Mouse (Mus musculus): Measurements from ENCODE around the gene Tmem63c. TPM values are rescaled to one million over a fixed set of nuclear protein-coding genes. Genes with fewer than 3 reads are reported as not detected.

Gene Tmem63c
- polyA plus RNA-seq, 1 experiment from 2014 or later = 1.5 TPM

GRCm38 (mm10) chr12:87003606-87004005, 17.5 kb upstream of the Tmem63c start:
- Histone ChIP-seq H3K9me3 (no peaks in the 10 kb centered on the region), H3K27ac (no peak overlapping the region), H3K4me2 (no peak overlapping the region), H3K4me3 (replicated peaks) (no peak overlapping the region), H3K9ac (no peak overlapping the region), H3K4me1 (peaks cover 8% of the 10 kb centered on the region), H3K36me3 (replicated peaks) (no peaks in the 10 kb centered on the region), H3K27me3 (no peaks in the 10 kb centered on the region)
- WGBS = 68% methylated on average over 3 of the region's 3 CpGs
- ATAC-seq (ENCODE audit: low FRiP score) = no peak

- no peaks in the 10 kb centered on the region for H3K36me3 ChIP-seq (replicated peaks)
- no peak overlapping the region for H3K4me3 ChIP-seq (replicated peaks)
- no peak overlapping the region for H3K4me2 ChIP-seq
- H3K4me1 ChIP-seq = peaks cover 8% of the 10 kb centered on the region
- H3K27ac ChIP-seq = no peak overlapping the region
- WGBS = 81% methylated on average over 4 of the region's 4 CpGs
- no peak for ATAC-seq (ENCODE audit: low FRiP score)
- no peaks in the 10 kb centered on the region for H3K9me3 ChIP-seq
- no peaks in the 10 kb centered on the region for H3K27me3 ChIP-seq
- H3K9ac ChIP-seq = no peak overlapping the region
Measured at GRCm38 (mm10) chr12:87004596-87004995, 16.5 kb upstream of the Tmem63c start.

GRCm38 (mm10) chr12:87017041-87017440, 4.1 kb upstream of the Tmem63c start:
- ATAC-seq (ENCODE audit: low FRiP score) = no peak
- H3K27ac ChIP-seq = no peak overlapping the region
- 45% methylated on average over 3 of the region's 3 CpGs for WGBS
- peaks cover 4% of the 10 kb centered on the region; the same call in 1 of the 2 replicates for H3K27me3 ChIP-seq
- H3K9me3 ChIP-seq = no peaks in the 10 kb centered on the region
- H3K4me1 ChIP-seq = no peaks in the 10 kb centered on the region
- H3K36me3 ChIP-seq (replicated peaks) = no peaks in the 10 kb centered on the region
- no peak overlapping the region for H3K4me3 ChIP-seq (replicated peaks)
- no peak overlapping the region for H3K4me2 ChIP-seq
- H3K9ac ChIP-seq = no peak overlapping the region

DNA sequence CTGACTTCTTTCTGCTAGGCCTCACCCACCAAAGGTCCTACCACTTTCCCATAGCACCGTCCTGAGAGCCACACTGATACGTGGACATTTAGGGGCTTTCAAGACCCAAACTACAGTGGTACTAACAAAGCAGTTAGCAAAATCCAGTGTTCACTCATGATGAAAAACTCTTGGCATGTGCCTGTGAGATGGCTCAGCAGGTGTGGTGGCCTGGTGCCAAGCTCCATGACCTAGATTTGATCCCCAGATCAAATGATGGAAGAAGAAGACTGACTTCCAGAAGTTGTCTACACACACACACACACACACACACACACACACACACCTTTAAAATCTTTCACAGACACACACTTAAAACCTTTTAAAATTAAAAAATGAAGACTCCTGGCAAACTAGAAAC, 2.4 kb upstream of the Tmem63c start:
- Histone ChIP-seq H3K36me3 (replicated peaks) (no peaks in the 10 kb centered on the region), H3K4me1 (no peaks in the 10 kb centered on the region), H3K4me3 (replicated peaks) (no peak overlapping the region), H3K4me2 (no peak overlapping the region), H3K27ac (no peak overlapping the region), H3K27me3 (peaks cover 7% of the 10 kb centered on the region), H3K9me3 (no peaks in the 10 kb centered on the region), H3K9ac (no peak overlapping the region)
- 90% methylated on average over 2 of the region's 2 CpGs for WGBS
- no peak for ATAC-seq (ENCODE audit: low FRiP score)

GRCm38 (mm10) chr12:87022006-87022405, 866 bp downstream of the Tmem63c start:
- Histone ChIP-seq H3K27ac (no peak overlapping the region), H3K9ac (no peak overlapping the region), H3K4me1 (peaks cover 8% of the 10 kb centered on the region), H3K4me2 (no peak overlapping the region), H3K9me3 (no peaks in the 10 kb centered on the region), H3K27me3 (peaks cover 28% of the 10 kb centered on the region), H3K4me3 (replicated peaks) (no peak overlapping the region), H3K36me3 (replicated peaks) (no peaks in the 10 kb centered on the region)
- no peak for ATAC-seq (ENCODE audit: low FRiP score)
- WGBS = 80% methylated on average over 2 of the region's 2 CpGs

DNA sequence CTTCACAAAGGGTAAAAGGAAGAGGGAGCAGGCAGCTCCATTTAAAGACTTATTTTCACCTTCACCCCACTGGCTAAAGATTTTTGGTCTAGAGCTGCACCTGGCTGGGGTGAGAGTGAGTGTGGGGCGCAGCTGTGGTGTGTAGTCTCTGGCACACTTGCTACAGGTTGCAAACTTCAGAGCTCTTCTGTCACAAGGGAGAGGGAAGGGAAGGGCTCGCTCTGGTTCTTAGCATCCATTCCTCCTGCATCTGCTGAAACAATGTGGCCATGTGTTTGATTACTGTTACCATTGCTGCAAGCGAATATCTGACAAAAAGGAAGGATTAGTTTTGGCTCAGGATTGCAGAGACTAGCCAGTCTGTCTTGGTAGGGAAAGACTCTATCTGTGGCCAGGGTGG, 2.3 kb downstream of the Tmem63c start:
- 80% methylated on average over 3 of the region's 3 CpGs for WGBS
- Histone ChIP-seq H3K9me3 (no peaks in the 10 kb centered on the region), H3K4me2 (no peak overlapping the region), H3K36me3 (replicated peaks) (no peaks in the 10 kb centered on the region), H3K27me3 (peaks cover 42% of the 10 kb centered on the region), H3K4me3 (replicated peaks) (no peak overlapping the region), H3K4me1 (peaks cover 8% of the 10 kb centered on the region), H3K27ac (no peak overlapping the region), H3K9ac (no peak overlapping the region)
- ATAC-seq (ENCODE audit: low FRiP score) = no peak

GRCm38 (mm10) chr12:87026109-87026870, 5.2 kb downstream of the Tmem63c start:
- peak overlapping the region; percentile 38 for H3K4me3 ChIP-seq (replicated peaks)
- H3K27ac ChIP-seq = no peak overlapping the region
- H3K9ac ChIP-seq = peak overlapping the region; percentile 46
- peak; percentile 58 for ATAC-seq (ENCODE audit: low FRiP score)
- peaks cover 43% of the 10 kb centered on the region for H3K27me3 ChIP-seq
- WGBS = 4% methylated on average over 30 of the region's 30 CpGs
- peaks cover 8% of the 10 kb centered on the region for H3K4me1 ChIP-seq
- H3K36me3 ChIP-seq (replicated peaks) = no peaks in the 10 kb centered on the region
- no peaks in the 10 kb centered on the region for H3K9me3 ChIP-seq
- peak overlapping the region; percentile 71 for H3K4me2 ChIP-seq

DNA sequence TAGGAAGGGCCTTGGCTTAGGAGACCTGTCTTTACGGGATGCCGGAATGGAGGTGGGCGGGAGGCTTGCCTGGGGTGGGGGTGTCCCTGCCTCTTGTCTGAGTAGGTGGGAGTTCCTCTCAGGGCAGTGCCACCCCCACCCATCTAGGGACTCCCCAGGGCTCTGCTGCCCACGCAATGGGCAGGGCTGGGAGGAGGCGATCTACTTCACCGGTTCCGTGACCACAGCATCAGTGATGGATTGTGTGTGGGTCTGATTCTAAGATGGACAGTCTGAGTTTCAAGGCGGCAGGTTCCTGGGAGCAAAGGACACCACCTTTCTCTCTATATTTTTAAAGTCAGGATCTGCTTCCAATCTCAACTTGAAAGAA, 5.7 kb downstream of the Tmem63c start:
- peaks cover 42% of the 10 kb centered on the region for H3K27me3 ChIP-seq
- peak overlapping the region; percentile 71 for H3K4me2 ChIP-seq
- H3K27ac ChIP-seq = no peak overlapping the region
- H3K9me3 ChIP-seq = no peaks in the 10 kb centered on the region
- H3K36me3 ChIP-seq (replicated peaks) = no peaks in the 10 kb centered on the region
- WGBS = 11% methylated on average over 8 of the region's 8 CpGs
- peak overlapping the region; percentile 38 for H3K4me3 ChIP-seq (replicated peaks)
- H3K4me1 ChIP-seq = peaks cover 8% of the 10 kb centered on the region
- ATAC-seq (ENCODE audit: low FRiP score) = no peak
- peak overlapping the region; percentile 46; the same call in 1 of the 2 replicates for H3K9ac ChIP-seq

GRCm38 (mm10) chr12:87027391-87027790, 6.3 kb downstream of the Tmem63c start:
- H3K4me2 ChIP-seq = no peak overlapping the region
- H3K9ac ChIP-seq = no peak overlapping the region
- no peak for ATAC-seq (ENCODE audit: low FRiP score)
- no peaks in the 10 kb centered on the region for H3K9me3 ChIP-seq
- WGBS = 67% methylated on average over 5 of the region's 5 CpGs
- no peaks in the 10 kb centered on the region for H3K36me3 ChIP-seq (replicated peaks)
- H3K4me1 ChIP-seq = peaks cover 8% of the 10 kb centered on the region
- H3K27ac ChIP-seq = no peak overlapping the region
- no peak overlapping the region for H3K4me3 ChIP-seq (replicated peaks)
- H3K27me3 ChIP-seq = peaks cover 39% of the 10 kb centered on the region

DNA sequence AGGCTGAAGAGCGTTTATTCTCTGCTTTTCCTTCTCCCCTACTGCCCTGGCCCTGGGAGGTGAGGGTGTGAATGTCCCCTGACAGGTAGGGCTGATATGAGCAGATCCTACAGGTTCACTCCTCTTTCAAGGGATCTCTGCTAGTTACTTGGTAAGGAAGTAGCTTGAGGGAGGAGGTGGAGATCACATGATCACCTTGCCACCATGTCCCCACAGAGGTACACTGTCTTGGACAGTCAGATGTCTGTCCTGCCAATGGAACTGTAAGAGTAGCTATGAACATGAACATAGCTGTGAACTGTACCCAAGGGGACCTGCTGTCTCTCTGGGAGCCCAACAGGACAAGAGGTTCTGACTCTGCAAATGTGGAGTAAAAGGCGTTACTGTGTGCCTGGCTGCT, 6.9 kb downstream of the Tmem63c start:
- ATAC-seq (ENCODE audit: low FRiP score) = no peak
- Histone ChIP-seq H3K36me3 (replicated peaks) (no peaks in the 10 kb centered on the region), H3K4me3 (replicated peaks) (no peak overlapping the region), H3K27ac (no peak overlapping the region), H3K27me3 (peaks cover 39% of the 10 kb centered on the region), H3K9ac (no peak overlapping the region), H3K9me3 (no peaks in the 10 kb centered on the region), H3K4me2 (no peak overlapping the region), H3K4me1 (peaks cover 8% of the 10 kb centered on the region)
- 74% methylated on average over 2 of the region's 2 CpGs for WGBS

- no peak for ATAC-seq (ENCODE audit: low FRiP score)
- H3K27me3 ChIP-seq = peaks cover 36% of the 10 kb centered on the region
- H3K36me3 ChIP-seq (replicated peaks) = no peaks in the 10 kb centered on the region
- H3K4me2 ChIP-seq = no peak overlapping the region
- no peaks in the 10 kb centered on the region for H3K9me3 ChIP-seq
- 63% methylated on average over 5 of the region's 5 CpGs for WGBS
- H3K4me1 ChIP-seq = peaks cover 8% of the 10 kb centered on the region
- H3K27ac ChIP-seq = no peak overlapping the region
- H3K9ac ChIP-seq = no peak overlapping the region
- no peak overlapping the region for H3K4me3 ChIP-seq (replicated peaks)
Measured at GRCm38 (mm10) chr12:87029251-87029976, 8.3 kb downstream of the Tmem63c start.

DNA sequence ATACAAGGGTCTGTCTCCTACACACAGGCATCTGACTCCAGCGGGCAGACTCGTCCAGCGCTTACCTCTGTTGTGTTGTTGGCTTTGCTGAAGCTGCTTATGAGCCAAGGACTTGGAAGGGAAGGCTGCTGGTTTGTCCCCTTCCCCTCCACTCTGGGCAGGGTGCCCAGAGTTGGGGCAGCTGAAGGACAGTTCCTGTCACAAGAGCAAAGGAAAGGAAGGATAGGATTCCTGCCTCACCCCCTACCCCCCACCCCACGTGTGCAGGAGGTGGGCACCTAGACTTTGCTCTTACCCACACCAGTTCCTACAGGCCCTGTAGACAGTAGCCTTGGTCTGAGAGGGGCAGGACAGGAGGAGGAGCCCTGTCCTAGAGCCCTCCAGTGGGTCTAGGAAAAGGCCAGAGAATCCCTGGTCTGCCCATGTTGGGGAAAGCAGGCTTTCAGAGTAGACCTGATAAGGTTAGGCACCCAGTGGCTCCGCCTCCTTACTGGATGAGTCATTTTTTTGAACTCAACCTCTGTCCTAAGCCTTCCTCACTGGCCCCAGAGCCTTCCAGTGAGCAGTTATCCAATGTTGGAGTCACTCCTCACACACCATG, 10.1 kb downstream of the Tmem63c start:
- H3K4me1 ChIP-seq = peaks cover 7% of the 10 kb centered on the region
- no peak overlapping the region for H3K9ac ChIP-seq
- H3K4me3 ChIP-seq (replicated peaks) = no peak overlapping the region
- H3K27me3 ChIP-seq = peaks cover 23% of the 10 kb centered on the region
- ATAC-seq (ENCODE audit: low FRiP score) = no peak
- no peak overlapping the region for H3K4me2 ChIP-seq
- H3K9me3 ChIP-seq = no peaks in the 10 kb centered on the region
- WGBS = 74% methylated on average over 5 of the region's 5 CpGs
- no peak overlapping the region for H3K27ac ChIP-seq
- no peaks in the 10 kb centered on the region for H3K36me3 ChIP-seq (replicated peaks)
